Mouse (Mus musculus): ENCODE measurements at regions not wholly inside any gene's neighbourhood (a gene's known extent, or its start where the extent isn't known, plus 50 kb on each side); places are given as distances from the start of the nearest gene placed in this dataset.

DNA sequence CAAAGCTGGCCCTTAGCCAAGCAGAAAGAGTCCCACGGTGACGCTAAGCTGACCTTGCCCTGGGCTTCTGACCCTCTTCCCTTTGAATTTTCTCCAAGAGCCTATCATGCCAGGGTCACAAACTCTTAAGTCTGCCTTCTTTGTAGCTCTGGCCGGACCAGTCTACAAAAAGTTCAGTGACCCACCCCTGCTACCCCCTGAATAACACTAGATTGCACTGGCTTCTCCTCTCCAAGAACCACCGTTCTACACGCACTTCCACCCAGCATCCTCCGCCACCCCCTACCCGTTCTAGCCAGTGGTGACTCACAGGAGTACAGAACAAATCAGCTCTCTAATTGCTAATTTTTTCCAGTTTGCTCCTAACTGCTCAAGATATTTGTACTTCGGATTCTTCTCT, 325.0 kb downstream of the Tns1 start:
- no peak for DNase-seq (ENCODE audit: low read depth)

- no peak for DNase-seq (ENCODE audit: low read depth)
Observed at GRCm38 (mm10) chr1:73797858-73798257, 326.4 kb downstream of the Tns1 start.

DNA sequence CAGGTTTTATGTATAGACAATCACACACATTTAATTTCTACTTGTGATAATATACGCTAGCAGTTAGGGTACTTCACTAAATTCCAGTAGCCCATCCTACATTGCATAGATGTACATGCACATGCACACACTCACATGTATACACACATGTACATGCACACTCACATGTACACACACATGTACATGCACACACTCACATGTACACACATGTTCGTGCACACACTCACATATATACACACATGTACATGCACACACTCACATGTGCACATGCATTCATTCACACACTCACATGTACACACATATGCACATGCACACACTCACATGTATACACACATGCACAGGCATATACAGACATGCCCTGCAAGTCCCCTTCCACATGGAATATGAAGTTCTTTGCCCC, 326.8 kb downstream of the Tns1 start:
- no peak for DNase-seq (ENCODE audit: low read depth)

GRCm38 (mm10) chr1:73793871-73794270, 330.4 kb downstream of the Tns1 start:
- no peak for DNase-seq (ENCODE audit: low read depth)

DNA sequence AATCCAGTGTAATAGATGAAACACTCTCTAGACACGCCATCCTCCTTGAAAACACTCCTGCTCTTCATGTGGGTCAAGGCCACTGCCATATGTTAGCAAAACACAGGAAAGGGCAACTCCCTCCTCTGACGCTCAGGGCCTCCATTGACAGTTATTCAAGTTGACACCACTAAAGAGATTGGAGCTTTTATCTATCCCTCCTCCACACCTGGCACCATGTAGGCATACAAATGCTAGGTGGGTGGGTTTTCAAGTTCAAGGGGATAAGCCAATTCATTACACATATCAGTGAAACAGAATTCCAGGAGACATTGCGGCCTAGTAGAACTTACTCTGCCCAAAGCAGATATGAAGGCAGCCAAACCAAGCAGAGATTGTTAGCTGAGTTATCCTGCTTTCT, 331.0 kb downstream of the Tns1 start:
- DNase-seq (ENCODE audit: low read depth), result no peak

- DNase-seq (ENCODE audit: low read depth), result no peak
Observed at GRCm38 (mm10) chr1:73792311-73792710, 331.9 kb downstream of the Tns1 start.

DNA sequence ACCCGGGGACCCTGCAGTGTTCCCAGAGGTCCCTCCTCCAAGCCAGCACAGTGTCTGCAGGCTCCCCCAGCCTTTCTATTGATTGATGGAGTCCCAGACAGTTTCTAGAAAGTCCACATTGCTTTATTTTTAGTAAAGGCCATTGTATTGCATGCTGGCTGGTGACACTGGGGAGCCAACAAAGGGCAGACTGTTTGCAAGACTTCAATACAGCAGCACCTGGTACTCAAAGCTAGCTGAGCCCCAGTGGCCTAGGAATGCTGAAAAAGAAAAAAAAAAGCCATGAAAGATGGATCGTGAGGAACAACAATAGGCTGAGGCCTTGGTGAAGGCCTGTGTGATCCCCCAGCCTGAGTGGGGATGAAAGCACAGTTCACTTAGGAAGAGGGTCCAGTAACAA, 336.6 kb downstream of the Tns1 start:
- DNase-seq (ENCODE audit: low read depth), result no peak

- DNase-seq (ENCODE audit: low read depth), result no peak
Observed at GRCm38 (mm10) chr1:73787224-73787623, 337.0 kb downstream of the Tns1 start.

DNA sequence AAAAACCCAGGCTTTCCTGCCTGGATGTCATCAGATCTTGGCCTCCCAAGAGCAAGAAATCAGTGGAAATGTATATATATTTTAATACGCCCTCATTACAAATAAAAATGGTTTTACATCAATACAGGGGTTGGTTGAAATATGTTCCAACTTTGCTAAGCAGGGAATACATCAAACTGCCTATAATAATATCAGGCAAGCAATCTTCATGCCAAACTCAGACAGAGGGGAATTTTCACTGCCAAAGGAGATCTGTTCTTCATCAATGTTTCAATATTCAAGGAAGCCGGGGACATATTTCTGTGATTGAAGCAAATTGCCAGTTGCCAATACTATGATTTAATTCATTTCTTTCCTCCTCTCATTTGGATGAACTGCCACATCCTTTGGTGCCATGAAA, 340.9 kb downstream of the Tns1 start:
- no peak for DNase-seq (ENCODE audit: low read depth)

- no peak for DNase-seq (ENCODE audit: low read depth)
Observed at GRCm38 (mm10) chr1:73782871-73783270, 341.4 kb downstream of the Tns1 start.

DNA sequence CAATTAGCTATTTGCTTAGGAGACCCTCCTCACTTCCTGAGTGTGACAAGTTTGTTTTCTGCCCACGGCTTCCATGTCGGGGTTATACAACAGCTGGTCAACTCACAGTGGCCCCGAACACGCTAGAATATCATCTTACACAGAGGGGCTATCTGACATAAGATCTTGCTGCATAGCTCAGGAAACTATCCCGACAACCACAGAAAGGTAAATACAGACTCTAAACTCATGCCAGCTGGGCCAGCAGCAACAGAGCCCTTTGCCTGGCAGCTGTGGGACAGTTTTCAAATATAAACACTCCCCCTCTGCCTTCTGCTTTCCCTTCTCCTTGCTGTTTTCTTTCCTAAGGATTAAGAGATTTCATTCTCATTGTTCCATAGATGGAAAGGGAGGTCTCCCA, 352.5 kb downstream of the Tns1 start:
- DNase-seq (ENCODE audit: low read depth), result no peak

DNA sequence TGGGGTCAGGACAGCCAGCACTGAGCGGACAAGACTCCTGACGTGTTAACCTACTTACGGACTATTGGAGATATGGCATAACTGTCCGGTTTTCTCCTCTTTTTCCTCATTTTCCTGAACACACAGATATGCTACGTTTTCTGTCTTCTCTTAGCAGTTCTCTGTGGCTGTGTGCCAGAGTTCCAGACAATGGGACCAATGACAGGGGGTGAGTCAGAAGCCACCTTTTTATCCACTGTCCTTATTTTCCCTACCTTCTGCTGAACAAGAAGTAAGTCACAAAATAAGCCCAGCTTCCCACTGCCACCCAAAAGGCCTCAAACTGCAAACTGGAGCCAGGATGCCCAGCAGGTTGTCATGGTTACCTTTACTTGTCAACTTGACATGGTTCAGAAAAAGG, 353.6 kb downstream of the Tns1 start:
- DNase-seq (ENCODE audit: low read depth), result no peak

DNA sequence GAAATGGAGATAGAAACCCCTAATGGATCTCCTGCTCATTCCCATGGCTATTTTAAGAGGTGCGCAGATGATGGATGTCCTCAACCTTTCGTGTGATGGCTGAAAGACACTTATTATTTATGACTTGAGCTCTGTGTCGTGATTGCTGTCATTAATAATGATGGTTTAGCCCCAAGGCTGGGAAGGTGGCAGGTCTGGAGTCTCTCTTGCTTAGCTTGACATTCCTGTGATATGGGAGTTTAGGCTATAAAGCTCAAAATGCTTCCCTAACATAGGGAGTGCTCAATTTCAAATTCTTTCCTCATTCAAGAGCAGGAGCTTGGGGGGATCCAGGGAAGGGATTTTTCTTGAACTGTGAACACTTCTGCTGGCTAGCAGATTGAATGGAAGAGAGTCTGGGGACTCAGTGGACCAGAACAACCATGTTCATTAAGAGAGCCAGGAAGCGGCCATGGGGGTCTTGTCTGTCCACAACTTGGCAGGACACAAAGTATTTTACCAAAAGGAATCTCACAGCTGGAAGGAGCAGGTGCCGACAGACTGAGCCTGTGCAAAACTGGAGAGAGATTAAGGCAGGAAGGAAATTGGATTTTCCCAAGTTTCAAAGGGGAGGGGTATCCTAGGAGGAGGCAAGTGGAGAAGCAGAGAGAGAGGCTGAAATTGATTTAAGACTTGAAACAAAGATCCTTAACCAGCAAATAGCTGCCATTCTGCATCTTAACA, 359.5 kb downstream of the Tns1 start:
- no peak for DNase-seq (ENCODE audit: low read depth)

DNA sequence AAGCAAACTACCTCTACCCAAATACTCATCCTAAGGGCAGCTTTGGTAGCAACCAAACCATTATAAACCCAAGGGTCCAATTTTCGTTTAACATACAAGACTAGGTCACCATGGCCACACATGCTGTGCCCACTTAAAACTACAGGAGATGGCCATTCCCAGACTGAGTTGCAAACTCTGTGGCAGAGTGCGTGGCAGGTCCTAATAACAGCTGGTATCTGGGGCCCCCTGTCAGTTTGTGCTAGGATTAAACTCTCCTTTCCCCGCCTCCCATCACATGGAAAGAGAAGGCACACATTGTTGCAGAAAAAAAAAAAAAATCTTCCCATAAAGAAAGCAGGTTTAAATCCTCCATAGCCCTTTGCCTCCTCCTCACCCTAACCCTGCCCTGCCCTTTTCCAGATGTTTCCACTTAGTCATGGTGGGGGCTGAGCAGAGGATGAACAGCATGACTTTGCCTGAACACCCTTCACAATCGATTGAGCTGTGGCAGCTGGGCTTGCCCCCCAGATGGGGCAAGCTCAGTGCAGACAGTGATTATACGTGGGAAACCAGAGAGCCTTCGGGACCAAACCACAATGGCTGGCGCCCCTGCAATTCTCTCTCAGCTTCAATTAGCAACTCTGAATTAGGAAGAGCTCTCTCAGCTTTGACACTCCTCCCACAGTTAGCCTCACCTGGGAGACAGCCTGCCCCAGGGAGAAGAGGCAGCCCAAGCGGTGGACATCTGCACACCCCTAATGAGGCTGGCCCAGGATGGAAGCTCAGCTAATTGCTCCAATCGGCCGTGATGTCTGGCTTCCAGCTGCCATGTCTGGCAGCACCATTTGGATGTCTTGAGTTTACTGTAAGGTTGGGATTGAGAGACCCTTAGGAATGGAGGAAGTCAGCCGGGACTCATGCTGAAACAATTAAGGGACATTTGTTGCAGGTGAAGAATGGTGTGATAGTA, 365.9 kb downstream of the Tns1 start:
- DNase-seq (ENCODE audit: low read depth), result peak; percentile 3

- no peak for DNase-seq (ENCODE audit: low read depth)
Observed at GRCm38 (mm10) chr1:73755791-73756190, 368.5 kb downstream of the Tns1 start.

DNA sequence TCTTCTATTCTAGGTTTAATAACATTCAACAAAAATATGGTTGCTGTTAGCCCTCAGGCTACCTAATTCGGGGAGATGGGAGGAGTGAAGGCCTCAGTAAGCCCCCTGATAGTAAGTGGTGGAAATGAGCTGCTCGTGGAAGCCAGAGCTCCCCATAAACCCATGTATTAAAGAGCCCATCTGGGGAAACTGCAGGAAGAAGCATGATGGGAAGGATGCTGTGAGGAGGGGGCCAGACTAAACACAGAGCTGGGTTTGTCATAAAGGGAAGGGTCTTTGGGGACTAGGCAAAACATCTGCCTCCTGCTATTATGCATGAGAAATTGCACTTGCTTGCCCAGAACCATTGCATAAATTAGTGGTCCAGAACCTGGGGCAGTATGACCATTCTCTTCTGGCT, 369.3 kb downstream of the Tns1 start:
- no peak for DNase-seq (ENCODE audit: low read depth)

DNA sequence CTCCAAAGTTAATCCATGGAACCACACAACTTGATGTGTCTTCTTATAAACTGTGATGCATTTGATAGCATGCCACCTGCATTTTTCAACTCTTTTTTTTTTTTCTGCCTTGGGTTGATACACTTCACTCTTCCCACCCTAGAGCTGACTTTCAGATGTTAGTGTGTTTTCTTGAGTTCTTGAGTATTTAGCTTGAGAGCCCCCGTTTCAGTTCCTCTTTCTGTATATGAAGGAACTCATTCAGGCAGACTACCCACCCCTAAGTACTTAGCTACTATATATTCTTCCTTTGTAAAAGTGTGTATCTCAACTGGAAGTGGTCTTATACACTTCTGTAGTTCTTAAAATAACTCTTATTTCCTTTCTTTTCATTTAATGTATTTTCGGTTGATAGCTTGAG, 371.1 kb downstream of the Tns1 start:
- DNase-seq (ENCODE audit: low read depth), result no peak

DNA sequence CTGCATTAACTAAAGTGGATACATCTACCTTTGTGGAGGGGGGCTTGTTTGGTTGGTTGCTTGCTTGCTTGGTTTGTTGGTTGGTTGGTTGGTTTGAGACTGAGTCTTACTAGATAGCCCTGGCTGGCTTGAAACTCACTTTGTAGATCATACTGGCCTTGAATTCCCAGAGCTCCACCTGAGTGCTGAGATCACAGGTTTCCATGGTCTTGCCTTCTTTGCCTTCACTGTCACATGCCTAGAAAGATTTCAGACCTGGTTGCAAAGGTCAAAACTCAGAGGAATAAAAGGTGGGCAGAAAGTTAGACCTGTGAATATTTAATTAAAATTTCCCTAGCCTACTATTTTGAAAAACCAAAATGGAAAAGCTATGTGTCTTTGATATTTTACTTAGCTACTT, 375.5 kb downstream of the Tns1 start:
- DNase-seq (ENCODE audit: low read depth), result no peak

GRCm38 (mm10) chr1:73744555-73745234, 379.6 kb downstream of the Tns1 start:
- no peak for DNase-seq (ENCODE audit: low read depth)

GRCm38 (mm10) chr1:73743737-73744554, 380.3 kb downstream of the Tns1 start:
- DNase-seq (ENCODE audit: low read depth), result no peak

- peak; percentile 5 for DNase-seq (ENCODE audit: low read depth)
Observed at GRCm38 (mm10) chr1:73737083-73737482, 387.2 kb downstream of the Tns1 start.

DNA sequence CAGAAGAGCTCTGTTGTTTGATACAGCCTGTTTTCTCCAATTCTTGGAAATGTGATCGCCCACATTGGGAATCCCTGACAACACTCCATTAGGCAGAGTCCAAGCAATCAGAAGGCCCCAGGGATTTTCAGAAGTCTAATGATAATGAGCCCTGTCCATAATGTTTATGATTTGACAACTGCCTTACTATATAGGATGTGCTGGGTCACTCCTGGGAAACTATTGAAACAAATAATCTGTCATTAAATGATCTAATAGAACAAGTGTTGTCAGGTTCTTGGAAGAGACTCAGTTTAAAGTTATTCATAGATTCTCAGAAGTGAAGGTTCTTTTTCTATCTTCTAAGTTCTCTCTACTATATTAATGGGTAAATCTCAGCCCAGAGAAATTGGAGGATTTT, 395.9 kb downstream of the Tns1 start:
- no peak for DNase-seq (ENCODE audit: low read depth)

All from NIH3T3 (cell line).